Mouse (Mus musculus) megakaryocyte, embryonic 14.5 days (primary cell): ENCODE data around the gene Lrp11. TPM values are rescaled to one million over a fixed set of nuclear protein-coding genes. Genes with fewer than 3 reads are reported as not detected.

Source experiments
- H3K27me3 ChIP-seq: replicated peaks from 2 replicates; pipeline ENCODE3; 2012; ENCODE audit warnings: inconsistent platforms
- H3K36me3 ChIP-seq: replicated peaks from 2 replicates; pipeline ENCODE3; 2012; ENCODE audit warnings: low read length, inconsistent platforms, mixed read lengths
- H3K4me1 ChIP-seq: 2 replicates; pipeline ENCODE4 v1.6.1; 2012; ENCODE audit warnings: inconsistent platforms
- H3K4me3 ChIP-seq: replicated peaks from 2 replicates; pipeline ENCODE3; 2012; ENCODE audit warnings: moderate library complexity, mild to moderate bottlenecking, inconsistent platforms
- H3K9me3 ChIP-seq: 2 replicates; pipeline ENCODE4 v1.6.1; 2012; ENCODE audit warnings: inconsistent platforms
- FLI1 ChIP-seq: IDR thresholded peaks from 2 replicates; pipeline ENCODE4 v1.6.1; 2012; ENCODE audit warnings: low read length, inconsistent platforms, mixed read lengths
- GATA1 ChIP-seq: IDR thresholded peaks from 3 replicates; pipeline ENCODE4 v1.6.1; 2012; ENCODE audit warnings: mixed read lengths, low read length, inconsistent platforms, borderline replicate concordance
- polyA plus RNA-seq: library from polyadenylated mRNA; stranded (reverse); fragments of >175 nt; gene quantifications from 2 replicates; pipeline ENCODE4 v1.2.3, GENCODE M21; 2012; ENCODE audit warnings: low replicate concordance; ENCODE audit not compliant: insufficient read depth

Gene Lrp11
- 0.56 TPM in 1 of 2 replicates, not detected in the other for polyA plus RNA-seq

DNA sequence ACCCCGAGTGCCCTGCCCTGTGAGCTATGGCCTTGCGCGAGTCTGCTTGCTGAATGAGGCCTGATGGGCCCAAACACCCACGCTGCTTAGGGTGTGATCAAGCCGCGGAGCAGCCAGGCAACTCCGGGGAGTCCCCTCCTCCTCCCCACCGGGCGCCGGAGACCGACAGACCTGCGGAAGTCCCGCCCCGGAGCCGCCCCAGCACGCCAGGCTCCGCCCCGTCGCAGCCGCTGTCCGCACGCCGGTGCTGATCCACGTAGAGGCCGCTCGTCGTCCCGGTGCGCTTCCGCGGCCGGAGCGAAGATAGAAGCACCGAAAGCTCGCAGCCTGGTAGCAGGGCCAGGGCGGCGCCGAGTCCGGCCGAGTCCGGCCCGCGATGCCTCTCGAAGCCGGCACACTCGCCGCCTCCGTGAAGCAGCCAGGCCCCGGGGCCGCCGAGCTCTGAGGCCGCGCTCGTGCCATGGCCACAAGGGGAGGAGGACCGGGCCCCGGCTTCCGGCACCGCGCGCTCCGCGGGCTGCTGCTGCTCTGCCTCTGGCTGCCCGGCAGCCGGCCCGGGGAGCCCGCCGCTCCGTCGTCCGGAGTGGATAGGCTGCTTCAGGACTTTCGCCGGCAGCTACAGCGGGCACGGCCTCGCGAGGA is at the start of gene Lrp11:
TSS of gene Lrp11 (plus strand) at position 209 of the 642 bp plus-strand sequence.
- H3K4me3 ChIP-seq = peak within 1 kb of the TSS; percentile 91
- H3K9me3 ChIP-seq = peaks cover 13% of the 10 kb centered on the region
- no peaks in the 10 kb centered on the region for H3K36me3 ChIP-seq
- TF ChIP-seq GATA1 = no peak
- H3K4me1 ChIP-seq = peaks cover 25% of the 10 kb centered on the region
- H3K27me3 ChIP-seq = peaks cover 41% of the 10 kb centered on the region

DNA sequence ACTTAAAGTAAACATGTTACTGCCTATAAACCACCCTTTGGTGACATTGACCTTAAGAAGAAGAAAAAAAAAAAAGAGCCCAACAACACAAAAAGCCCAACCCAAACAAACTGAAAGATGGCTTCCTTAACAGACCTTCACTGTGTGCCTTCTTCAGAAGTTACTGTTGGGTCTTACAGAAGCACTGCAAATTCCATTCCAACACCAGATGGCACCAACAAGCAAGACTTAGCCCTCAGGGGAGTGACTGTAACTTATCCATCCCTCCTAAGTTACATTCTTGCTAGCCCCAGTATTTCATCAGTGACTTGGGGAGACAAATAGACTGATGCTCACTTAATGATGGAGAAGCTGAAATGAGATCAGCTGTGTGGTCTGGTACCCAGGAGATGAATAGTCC is 11.6 kb upstream of the Lrp11 start:
- Histone ChIP-seq H3K4me1 (peaks cover 8% of the 10 kb centered on the region), H3K9me3 (no peaks in the 10 kb centered on the region)
- TF ChIP-seq FLI1 (no peak), GATA1 (no peak)

DNA sequence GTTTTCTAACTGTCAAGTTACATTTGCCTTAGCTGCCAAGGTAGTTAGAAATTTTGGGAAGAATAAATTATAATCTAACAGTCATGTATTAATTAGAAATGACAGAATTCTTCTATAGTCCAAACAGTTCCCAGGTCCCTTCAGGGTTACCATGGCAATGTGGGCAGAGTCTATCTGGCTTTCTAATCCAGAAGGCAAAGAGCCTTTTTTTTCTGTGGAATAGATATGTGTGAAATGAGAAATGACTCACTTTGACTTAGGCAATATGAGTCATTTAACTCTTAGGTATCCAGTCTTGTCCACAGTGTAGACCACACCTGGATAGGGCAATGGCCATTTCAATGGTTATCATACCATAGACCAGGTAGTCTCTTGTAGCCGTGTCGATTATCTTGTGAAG is 8.2 kb upstream of the Lrp11 start:
- TF ChIP-seq GATA1 (no peak), FLI1 (no peak)
- H3K36me3 ChIP-seq = no peaks in the 10 kb centered on the region
- H3K27me3 ChIP-seq = peaks cover 41% of the 10 kb centered on the region
- no peaks in the 10 kb centered on the region for H3K9me3 ChIP-seq
- peaks cover 8% of the 10 kb centered on the region for H3K4me1 ChIP-seq
- H3K4me3 ChIP-seq = no peak overlapping the region

More for the DNA sequence above, 11.6 kb upstream of the Lrp11 start:
- Histone ChIP-seq H3K27me3 (peaks cover 21% of the 10 kb centered on the region), H3K4me3 (no peak overlapping the region), H3K36me3 (no peaks in the 10 kb centered on the region)

DNA sequence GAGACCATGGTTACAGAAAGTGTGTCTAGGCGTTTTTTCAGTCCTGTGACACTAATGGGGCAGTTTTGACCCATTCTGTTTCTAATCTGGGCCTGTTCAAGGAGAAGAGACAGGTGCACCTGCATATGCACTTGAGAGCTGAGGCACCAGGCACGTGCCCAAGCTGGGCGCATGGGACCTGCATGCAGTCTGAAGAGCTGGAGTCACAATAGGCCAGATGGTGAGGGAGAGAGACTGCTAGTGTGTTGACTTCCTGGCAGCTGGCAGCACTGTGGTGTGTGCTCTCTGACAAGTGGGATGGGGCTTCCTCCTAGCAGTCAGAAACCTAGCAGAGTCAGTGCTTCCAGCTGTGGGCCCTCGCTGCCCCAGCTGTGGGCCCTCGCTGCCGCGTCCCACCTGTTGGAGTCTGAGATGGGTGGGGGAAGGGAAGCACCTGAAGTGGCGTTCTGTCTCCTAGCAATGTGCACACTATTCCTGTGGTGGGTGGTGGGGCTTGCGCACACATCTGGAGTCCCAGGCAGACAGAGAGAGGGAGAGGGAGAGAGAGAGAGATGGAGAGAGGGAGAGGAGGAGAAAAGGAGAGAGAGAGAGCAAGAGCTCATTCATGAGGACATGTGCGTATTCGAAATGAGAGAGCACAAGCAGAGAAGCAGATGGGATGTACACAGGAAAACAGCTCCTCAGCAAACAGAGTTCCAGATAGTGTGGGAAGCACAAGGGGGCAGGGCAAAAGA is 7.3 kb upstream of the Lrp11 start:
- TF ChIP-seq GATA1 = no peak
- TF ChIP-seq FLI1 = no peak
- H3K27me3 ChIP-seq = peaks cover 41% of the 10 kb centered on the region
- no peaks in the 10 kb centered on the region for H3K36me3 ChIP-seq
- peaks cover 14% of the 10 kb centered on the region for H3K4me1 ChIP-seq
- H3K4me3 ChIP-seq = no peak overlapping the region
- H3K9me3 ChIP-seq = no peaks in the 10 kb centered on the region

DNA sequence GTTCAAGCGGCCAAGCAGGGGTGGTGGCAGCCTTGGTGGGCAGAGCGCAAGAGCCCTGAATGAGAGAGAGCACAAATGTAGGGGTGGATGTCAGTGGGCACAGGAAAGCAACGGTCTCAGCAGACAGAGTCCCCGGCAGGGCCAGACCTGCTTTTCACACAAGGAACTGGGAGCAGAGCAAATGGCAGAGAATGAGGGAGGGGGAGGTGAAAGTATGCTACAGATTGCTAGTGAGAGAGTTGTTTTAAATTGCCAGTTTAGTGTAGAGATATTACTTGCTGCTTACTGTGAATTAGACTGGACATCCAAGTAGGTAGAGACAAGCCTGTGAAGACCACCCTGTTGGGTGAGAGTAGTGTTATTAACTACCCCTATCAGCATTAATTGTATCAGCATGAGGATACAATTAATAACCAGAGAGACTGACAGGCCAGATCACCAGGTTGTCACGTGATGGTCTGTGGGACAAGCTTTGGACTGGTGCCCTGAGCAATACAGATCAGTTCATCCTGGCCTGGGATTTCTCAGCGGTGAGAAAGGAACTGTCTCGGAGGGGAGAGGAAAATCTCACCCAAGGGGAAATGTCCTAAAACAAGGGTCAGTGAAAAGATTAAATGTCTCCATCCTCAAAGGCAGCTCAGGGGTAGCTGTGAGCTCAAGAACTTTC is 6.6 kb upstream of the Lrp11 start:
- Histone ChIP-seq H3K4me1 (peaks cover 15% of the 10 kb centered on the region), H3K27me3 (peaks cover 39% of the 10 kb centered on the region), H3K9me3 (peaks cover 3% of the 10 kb centered on the region), H3K36me3 (no peaks in the 10 kb centered on the region), H3K4me3 (no peak overlapping the region)
- TF ChIP-seq FLI1 (no peak), GATA1 (no peak)

DNA sequence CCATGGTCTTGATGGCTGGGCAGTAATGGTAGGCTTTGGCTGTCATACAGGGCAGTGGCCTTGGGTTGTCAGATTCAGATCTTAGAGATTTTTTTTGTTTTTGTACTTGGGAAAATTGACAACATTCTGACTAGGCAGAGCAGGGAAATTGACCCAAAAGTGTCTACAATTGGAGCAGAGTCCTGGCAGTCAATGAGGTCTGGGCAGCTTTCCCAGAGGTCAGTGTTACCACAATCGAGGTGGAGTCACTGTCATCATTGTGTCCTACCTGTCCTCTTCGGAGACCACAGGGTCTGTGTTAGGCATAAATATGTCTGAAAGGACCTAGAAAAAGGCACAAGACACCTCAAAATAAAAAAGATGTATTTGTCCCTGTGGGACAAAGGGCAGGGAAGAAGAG is 2.8 kb upstream of the Lrp11 start:
- H3K36me3 ChIP-seq = no peaks in the 10 kb centered on the region
- peaks cover 52% of the 10 kb centered on the region for H3K27me3 ChIP-seq
- no peak overlapping the region for H3K4me3 ChIP-seq
- no peak for TF ChIP-seq FLI1
- TF ChIP-seq GATA1 = no peak
- H3K4me1 ChIP-seq = peaks cover 33% of the 10 kb centered on the region
- H3K9me3 ChIP-seq = peaks cover 10% of the 10 kb centered on the region

DNA sequence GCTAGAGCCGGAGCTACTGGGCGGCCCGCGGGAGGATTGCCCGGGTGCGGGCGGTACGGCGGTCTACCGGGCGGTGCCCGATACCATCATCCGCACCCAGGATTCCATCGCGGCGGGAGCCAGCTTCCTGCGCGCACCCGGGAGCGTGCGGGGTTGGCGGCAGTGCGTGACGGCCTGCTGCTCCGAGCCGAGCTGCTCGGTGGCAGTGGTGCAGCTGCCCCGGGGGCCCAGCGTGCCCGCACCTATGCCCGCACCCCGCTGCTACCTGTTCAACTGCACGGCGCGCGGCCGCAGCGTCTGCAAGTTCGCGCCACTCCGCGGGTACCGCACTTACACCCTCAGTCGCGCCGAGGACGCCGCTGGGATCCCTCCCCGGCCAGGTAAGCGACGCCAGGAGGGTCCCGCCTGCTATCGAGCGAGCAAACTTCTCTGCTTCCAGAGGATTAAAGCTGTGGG is 662 bp downstream of the Lrp11 start:
- H3K27me3 ChIP-seq = peaks cover 41% of the 10 kb centered on the region
- peaks cover 13% of the 10 kb centered on the region for H3K9me3 ChIP-seq
- peaks cover 25% of the 10 kb centered on the region for H3K4me1 ChIP-seq
- H3K4me3 ChIP-seq = peak overlapping the region; percentile 91
- H3K36me3 ChIP-seq = no peaks in the 10 kb centered on the region
- TF ChIP-seq FLI1 = no peak
- TF ChIP-seq GATA1 = no peak

DNA sequence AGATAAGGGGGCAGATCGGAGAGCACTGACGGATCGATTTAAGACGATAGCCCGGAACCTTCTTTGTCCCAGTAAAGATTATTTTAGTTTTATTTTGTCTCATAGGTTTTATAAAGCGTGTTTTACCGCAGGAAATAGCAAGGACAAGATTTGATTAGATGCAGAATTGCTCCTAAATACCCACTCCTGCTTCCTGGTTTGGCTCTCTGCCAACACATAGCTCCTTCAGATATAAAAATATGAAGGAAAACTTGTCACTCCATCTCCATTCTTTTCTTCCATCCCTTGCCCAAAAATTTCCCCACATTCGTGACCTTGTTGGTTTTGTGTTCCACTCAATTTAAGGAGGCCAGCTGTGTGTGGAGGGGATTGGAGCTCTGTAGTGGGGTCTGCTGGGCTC is 1.2 kb downstream of the Lrp11 start:
- no peaks in the 10 kb centered on the region for H3K36me3 ChIP-seq
- H3K4me3 ChIP-seq = peak overlapping the region; percentile 91
- peaks cover 25% of the 10 kb centered on the region for H3K4me1 ChIP-seq
- peaks cover 39% of the 10 kb centered on the region for H3K27me3 ChIP-seq
- no peak for TF ChIP-seq GATA1
- TF ChIP-seq FLI1 = no peak
- H3K9me3 ChIP-seq = peaks cover 13% of the 10 kb centered on the region

DNA sequence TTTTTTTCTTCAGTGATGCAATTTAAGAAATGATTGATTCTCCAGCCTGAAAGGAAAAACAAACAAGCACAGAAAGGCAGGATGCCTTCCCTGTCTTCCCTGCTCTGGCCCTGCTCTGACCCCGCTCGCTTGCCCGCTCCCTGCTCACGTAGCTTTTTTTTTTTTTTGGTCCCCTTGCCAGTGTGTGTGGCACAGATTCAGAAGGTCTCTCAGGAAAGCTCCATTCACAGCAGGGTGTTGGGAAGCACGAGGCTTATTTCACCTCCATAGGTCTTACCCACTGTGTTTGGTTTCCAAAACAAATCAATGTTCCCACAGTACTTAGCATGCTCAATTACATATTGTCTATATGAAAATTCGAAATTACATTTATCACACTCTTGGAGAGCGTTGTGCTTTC is 5.2 kb downstream of the Lrp11 start:
- Histone ChIP-seq H3K27me3 (peaks cover 44% of the 10 kb centered on the region), H3K9me3 (0 out of 2 replicates have a peak, but pooled peaks cover 3% of the 10 kb centered on the region), H3K4me3 (no peak overlapping the region), H3K4me1 (peaks cover 10% of the 10 kb centered on the region), H3K36me3 (no peaks in the 10 kb centered on the region)
- TF ChIP-seq GATA1 = no peak
- TF ChIP-seq FLI1 = no peak

DNA sequence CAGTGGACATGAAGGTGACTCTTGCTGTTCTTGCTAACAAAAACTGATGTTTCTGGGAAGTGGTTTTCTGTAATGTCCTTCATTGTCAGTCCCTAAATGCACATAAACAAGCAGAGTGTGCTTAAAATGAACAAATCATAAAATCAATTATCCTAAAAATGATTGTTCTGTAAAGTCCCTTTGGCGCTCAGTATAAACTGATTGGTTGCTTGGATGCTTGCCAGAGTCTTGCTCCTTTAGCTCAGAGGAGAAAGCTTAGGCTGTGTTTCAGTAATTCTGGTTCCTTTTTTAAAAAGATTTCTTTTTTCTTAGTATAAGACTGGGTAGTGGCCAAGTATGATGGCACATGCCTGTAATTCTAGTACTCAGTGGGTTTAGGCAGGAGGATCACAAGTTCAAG is 6.7 kb downstream of the Lrp11 start:
- H3K4me1 ChIP-seq = peaks cover 7% of the 10 kb centered on the region

More for the DNA sequence above, 6.7 kb downstream of the Lrp11 start:
- no peak for TF ChIP-seq GATA1
- TF ChIP-seq FLI1 = no peak
- peaks cover 31% of the 10 kb centered on the region for H3K27me3 ChIP-seq
- H3K36me3 ChIP-seq = no peaks in the 10 kb centered on the region
- no peak overlapping the region for H3K4me3 ChIP-seq
- H3K9me3 ChIP-seq = 0 out of 2 replicates have a peak, but pooled peaks cover 3% of the 10 kb centered on the region
